Mouse (Mus musculus) kidney, adult 2 months (tissue): ENCODE results near the gene Tox3.

Source experiments
- CTCF ChIP-seq: fragments of 200-500 bp; conservative IDR thresholded peaks from 2 replicates; pipeline ENCODE4 v1.5.1; 2011; ENCODE audit warnings: low read depth, mild to moderate bottlenecking, control low read depth, low read length, moderate library complexity, mixed read lengths; ENCODE audit not compliant: insufficient read depth, insufficient read length
- POLR2A ChIP-seq: fragments of 200-500 bp; IDR thresholded peaks from one replicate; pipeline ENCODE4 v1.6.1; 2011; ENCODE audit warnings: low read depth, low read length, control low read depth

- TF ChIP-seq CTCF (no peak), POLR2A (no peak)
Measured at GRCm38 (mm10) chr8:90301543-90301942, 46.6 kb downstream of the Tox3 start.
